Mouse (Mus musculus) myocyte (in vitro differentiated cells): ENCODE measurements around the gene Kif12.

Experiments
- POLR2A ChIP-seq: IDR thresholded peaks from one replicate; pipeline ENCODE4 v1.6.1; 2011; ENCODE audit warnings: low read depth, mild to moderate bottlenecking, control low read depth, moderate library complexity; ENCODE audit not compliant: insufficient read length
- USF1 ChIP-seq: IDR thresholded peaks from one replicate; pipeline ENCODE4 v1.6.1; 2011; ENCODE audit warnings: low read depth, mild to moderate bottlenecking, control low read depth, moderate library complexity

DNA sequence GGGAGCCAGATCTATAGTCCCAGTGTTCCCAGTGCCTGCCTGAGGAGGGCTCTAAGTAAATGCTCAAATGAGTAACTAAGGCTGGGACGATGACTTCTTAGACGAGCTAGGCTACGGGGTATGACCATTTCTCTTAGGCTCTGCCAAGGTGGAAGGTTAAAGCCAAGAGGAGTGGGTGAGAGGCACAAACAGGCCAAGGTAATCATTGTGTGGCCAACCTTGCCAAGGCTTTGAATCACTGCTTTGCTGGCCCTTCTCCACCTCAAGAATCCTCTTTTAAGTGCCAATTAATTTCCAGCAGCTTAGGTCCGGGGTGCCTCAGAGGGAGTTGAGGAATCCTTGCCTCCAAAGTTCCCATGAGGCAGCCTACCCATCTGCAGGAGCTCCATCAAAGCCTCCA, 1.9 kb downstream of the Kif12 start:
- no peak for TF ChIP-seq POLR2A
- TF ChIP-seq USF1: no peak
